Mouse (Mus musculus) liver, embryonic 15.5 days (tissue): ENCODE results near the gene Borcs5. TPM values are rescaled to one million over a fixed set of nuclear protein-coding genes. Genes with fewer than 3 reads are reported as not detected.
A peak's percentile ranks its signal among the peaks of the same experiment; 100 is the strongest.
"Not testable (repeated sequence)": the region's sequence is repeated elsewhere in the genome, so short reads cannot be mapped to it uniquely, and the experiment has no call there.

ENCODE experiments used
- ATAC-seq: fragments of 200-750 bp; cut with Nextera tagmentation; 2 replicates; pipeline ENCODE4 v1.8.0; 2017; ENCODE audit warnings: moderate number of reproducible peaks, mild to moderate bottlenecking, moderate library complexity; ENCODE audit not compliant: insufficient read depth
- H3K27ac ChIP-seq: fragments of 300-500 bp; sonication (generic); replicated peaks from 2 replicates; pipeline ENCODE4 v1.5.1; 2015; ENCODE audit warnings: mild to moderate bottlenecking, inconsistent platforms
- H3K27me3 ChIP-seq: fragments of 300-500 bp; sonication (generic); 2 replicates; pipeline ENCODE4 v1.6.1; 2015; ENCODE audit warnings: mild to moderate bottlenecking, inconsistent platforms
- H3K36me3 ChIP-seq: fragments of 300-500 bp; sonication (generic); replicated peaks from 2 replicates; pipeline ENCODE4 v1.6.1; 2015; ENCODE audit warnings: moderate library complexity, mild to moderate bottlenecking, inconsistent platforms
- H3K4me1 ChIP-seq: fragments of 300-500 bp; sonication (generic); replicated peaks from 2 replicates; pipeline ENCODE4 v1.6.1; 2015; ENCODE audit warnings: inconsistent platforms
- H3K4me2 ChIP-seq: fragments of 300-500 bp; sonication (generic); 2 replicates; pipeline ENCODE4 v1.6.1; 2015; ENCODE audit warnings: moderate library complexity, mild to moderate bottlenecking, inconsistent platforms
- H3K4me3 ChIP-seq: fragments of 300-500 bp; sonication (generic); replicated peaks from 2 replicates; pipeline ENCODE4 v1.5.1; 2015; ENCODE audit warnings: mild to moderate bottlenecking, inconsistent platforms
- H3K9ac ChIP-seq: fragments of 300-500 bp; sonication (generic); 2 replicates; pipeline ENCODE4 v1.6.1; 2015; ENCODE audit warnings: moderate library complexity, mild to moderate bottlenecking, inconsistent platforms
- H3K9me3 ChIP-seq: fragments of 300-500 bp; sonication (generic); replicated peaks from 2 replicates; pipeline ENCODE4 v1.6.1; 2016; ENCODE audit warnings: inconsistent platforms
- WGBS: fragments of 180-500 bp; shearing (Covaris S2); methylation state at CpG from one replicate; pipeline ENCODE4 v1.1.7; 2015; ENCODE audit warnings: mixed read lengths; ENCODE audit not compliant: insufficient replicate concordance; 5-methylcytosine and 5-hydroxymethylcytosine counted together
- polyA plus RNA-seq: library from polyadenylated mRNA; unstranded; fragments of >200 nt; fragmentation: Nextera tagmentation; extraction: Ambion mirVana; gene quantifications from 2 replicates; pipeline ENCODE4 v1.2.1, GENCODE M21; 2015

The Borcs5 gene
- polyA plus RNA-seq, 1 experiment from 2014 or later, result 8.6 TPM

- H3K9me3 ChIP-seq, result no peaks in the 10 kb centered on the region
- peaks cover 4% of the 10 kb centered on the region; the same call in 1 of the 2 replicates for H3K4me1 ChIP-seq
- H3K36me3 ChIP-seq, result peaks cover 5% of the 10 kb centered on the region; the same call in 1 of the 2 replicates
- H3K4me3 ChIP-seq, result no peak overlapping the region
- H3K9ac ChIP-seq, result no peak overlapping the region
- H3K4me2 ChIP-seq, result no peak overlapping the region
- no peak for ATAC-seq
- WGBS, result 69% methylated on average over 5 of the region's 5 CpGs
- no peaks in the 10 kb centered on the region for H3K27me3 ChIP-seq
- H3K27ac ChIP-seq, result no peak overlapping the region
These were observed 8.3 kb downstream of the Borcs5 start for GRCm38 (mm10) chr6:134647621-134648020.

DNA sequence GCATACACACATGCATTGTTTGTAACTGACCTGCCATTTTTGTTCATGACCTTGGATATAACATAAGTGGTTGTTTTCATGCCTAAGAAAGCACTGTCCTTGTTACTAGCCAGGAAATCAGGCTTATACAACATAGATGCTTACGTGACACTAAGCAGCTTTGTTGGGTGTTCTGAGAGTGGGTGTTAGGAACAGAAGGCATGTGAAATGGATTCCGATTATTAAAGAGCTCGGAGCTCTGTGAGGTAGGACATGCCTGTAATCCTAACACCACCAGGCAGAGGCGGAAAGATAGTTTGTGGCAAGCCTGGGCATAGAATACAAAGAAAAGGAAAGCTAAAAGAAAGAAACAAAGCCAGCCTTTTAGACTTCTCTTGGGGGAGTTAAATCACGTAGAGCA is 9.0 kb downstream of the Borcs5 start:
- 81% methylated on average over 5 of the region's 5 CpGs for WGBS
- Histone ChIP-seq H3K27ac (no peak overlapping the region), H3K9ac (no peak overlapping the region), H3K4me3 (no peak overlapping the region), H3K9me3 (no peaks in the 10 kb centered on the region), H3K27me3 (no peaks in the 10 kb centered on the region), H3K36me3 (peaks cover 5% of the 10 kb centered on the region; the same call in 1 of the 2 replicates), H3K4me2 (no peak overlapping the region), H3K4me1 (0 out of 2 replicates have a peak, but pooled peaks cover 3% of the 10 kb centered on the region)
- no peak for ATAC-seq

- no peaks in the 10 kb centered on the region for H3K9me3 ChIP-seq
- H3K27ac ChIP-seq, result no peak overlapping the region
- no peak overlapping the region for H3K4me2 ChIP-seq
These were observed 17.2 kb downstream of the Borcs5 start for GRCm38 (mm10) chr6:134656527-134656926.

DNA sequence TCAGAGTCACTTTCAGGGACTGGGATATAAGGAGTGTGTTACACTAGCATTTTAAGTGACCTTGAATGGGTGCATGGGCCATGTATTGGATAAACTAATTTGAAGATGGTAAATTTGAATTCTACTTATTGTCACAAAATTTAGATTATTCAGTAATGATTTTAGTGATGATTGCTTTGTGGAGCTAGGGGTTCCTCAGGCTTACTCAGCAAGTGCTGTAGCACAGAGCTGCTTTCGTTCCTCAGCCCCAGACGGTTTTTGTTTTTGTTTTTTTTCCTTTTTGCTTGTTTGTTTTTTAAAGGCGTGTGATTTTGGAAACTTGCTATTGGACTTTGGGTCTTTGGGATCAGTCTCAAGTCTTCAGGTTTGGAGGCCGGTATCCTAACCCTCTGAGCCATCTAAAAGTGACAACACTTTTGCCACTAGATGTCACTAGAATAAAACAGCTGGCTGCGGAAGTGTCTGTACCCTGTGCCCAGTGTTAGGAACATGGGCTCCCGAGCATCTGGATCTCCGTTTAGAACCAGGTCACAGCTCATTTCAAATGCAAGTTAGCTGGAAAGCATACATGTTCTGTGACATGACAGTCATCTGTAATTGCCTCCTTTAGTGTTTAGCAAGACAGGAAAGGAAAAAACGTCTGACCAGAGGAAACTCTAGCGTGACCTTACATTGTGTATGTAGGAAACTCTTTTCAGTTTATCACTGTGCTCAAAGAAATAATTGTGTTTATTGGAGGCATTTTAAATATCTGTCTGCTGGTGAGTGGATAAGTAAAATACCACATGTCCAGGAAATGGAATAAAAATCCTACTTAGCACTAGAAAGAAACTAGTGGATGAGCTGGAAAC is 20.0 kb downstream of the Borcs5 start:
- Histone ChIP-seq H3K4me1 (peaks cover 28% of the 10 kb centered on the region), H3K4me3 (no peak overlapping the region), H3K36me3 (no peaks in the 10 kb centered on the region), H3K27me3 (no peaks in the 10 kb centered on the region), H3K9me3 (no peaks in the 10 kb centered on the region), H3K4me2 (no peak overlapping the region), H3K27ac (no peak overlapping the region), H3K9ac (no peak overlapping the region)
- ATAC-seq, result peak; percentile 56; the same call in 1 of the 2 replicates
- 18% methylated on average over 9 of the region's 9 CpGs for WGBS

More at GRCm38 (mm10) chr6:134656527-134656926, 17.2 kb downstream of the Borcs5 start:
- WGBS, result 64% methylated on average over 4 of the region's 4 CpGs
- H3K4me1 ChIP-seq, result peaks cover 18% of the 10 kb centered on the region
- H3K9ac ChIP-seq, result no peak overlapping the region
- no peak overlapping the region for H3K4me3 ChIP-seq
- no peak for ATAC-seq
- no peaks in the 10 kb centered on the region for H3K36me3 ChIP-seq
- H3K27me3 ChIP-seq, result no peaks in the 10 kb centered on the region

GRCm38 (mm10) chr6:134660714-134661406 is 21.6 kb downstream of the Borcs5 start:
- H3K9me3 ChIP-seq, result no peaks in the 10 kb centered on the region
- no peak overlapping the region for H3K27ac ChIP-seq
- ATAC-seq, result no peak
- no peaks in the 10 kb centered on the region for H3K36me3 ChIP-seq
- H3K9ac ChIP-seq, result no peak overlapping the region
- 31% methylated on average over 8 of the region's 8 CpGs for WGBS
- H3K27me3 ChIP-seq, result no peaks in the 10 kb centered on the region
- H3K4me1 ChIP-seq, result peaks cover 35% of the 10 kb centered on the region
- H3K4me2 ChIP-seq, result no peak overlapping the region
- no peak overlapping the region for H3K4me3 ChIP-seq

DNA sequence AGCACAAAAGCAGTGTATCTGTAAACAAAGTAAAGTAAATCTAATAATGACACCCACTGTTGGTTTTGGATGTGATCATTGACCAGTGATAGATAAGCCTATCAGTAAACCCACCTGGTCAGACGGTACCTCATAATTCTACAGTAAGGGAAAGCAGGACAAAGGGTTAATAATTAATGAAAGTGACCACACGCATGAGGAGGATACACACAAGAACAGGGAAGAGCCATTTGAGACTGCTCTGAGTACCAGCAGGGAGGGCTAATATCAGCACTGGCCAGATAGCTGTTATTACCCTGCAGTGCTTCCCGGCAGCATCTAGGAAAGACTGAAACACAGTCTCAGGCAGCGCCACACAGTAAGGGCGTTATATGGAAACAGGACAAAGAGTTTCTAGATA is 25.3 kb downstream of the Borcs5 start:
- Histone ChIP-seq H3K4me3 (no peak overlapping the region), H3K4me2 (peak overlapping the region; percentile 23; the same call in 1 of the 2 replicates), H3K27ac (peak overlapping the region; percentile 51)

DNA sequence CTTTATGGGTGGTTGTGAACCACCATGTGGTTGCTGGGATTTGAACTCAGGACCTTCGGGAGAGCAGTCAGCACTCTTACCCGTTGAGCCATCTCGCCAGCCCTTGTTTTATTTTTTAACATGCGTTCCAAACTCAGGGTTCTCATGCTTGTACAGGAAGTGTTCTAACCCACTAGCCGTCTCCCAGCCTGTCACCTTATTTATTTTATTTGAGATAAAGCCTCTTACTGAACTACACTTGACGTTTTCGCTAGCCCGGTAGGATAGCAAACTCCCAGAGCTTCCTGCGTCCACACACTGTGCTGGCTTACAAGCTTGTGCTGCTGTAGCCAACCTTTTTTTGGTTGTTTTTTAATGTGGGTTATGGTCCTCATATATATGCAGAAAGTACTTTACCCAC is 26.5 kb downstream of the Borcs5 start:
- H3K4me1 ChIP-seq, result peaks cover 42% of the 10 kb centered on the region
- no peaks in the 10 kb centered on the region for H3K36me3 ChIP-seq
- no peaks in the 10 kb centered on the region for H3K9me3 ChIP-seq
- 63% methylated on average over 9 of the region's 9 CpGs for WGBS
- H3K27me3 ChIP-seq, result no peaks in the 10 kb centered on the region
- no peak overlapping the region for H3K4me2 ChIP-seq
- ATAC-seq, result no peak
- H3K4me3 ChIP-seq, result no peak overlapping the region
- H3K9ac ChIP-seq, result no peak overlapping the region
- no peak overlapping the region for H3K27ac ChIP-seq

More for the DNA sequence above, 25.3 kb downstream of the Borcs5 start:
- Histone ChIP-seq H3K4me1 (peaks cover 48% of the 10 kb centered on the region), H3K27me3 (no peaks in the 10 kb centered on the region), H3K36me3 (no peaks in the 10 kb centered on the region), H3K9me3 (no peaks in the 10 kb centered on the region), H3K9ac (no peak overlapping the region)
- ATAC-seq, result peak; percentile 77
- 17% methylated on average over 5 of the region's 5 CpGs for WGBS

GRCm38 (mm10) chr6:134668519-134668918 is 29.2 kb downstream of the Borcs5 start:
- H3K27ac ChIP-seq, result no peak overlapping the region
- H3K36me3 ChIP-seq, result no peaks in the 10 kb centered on the region
- no peak overlapping the region for H3K4me3 ChIP-seq
- 21% methylated on average over 2 of the region's 2 CpGs for WGBS
- no peak for ATAC-seq
- peaks cover 40% of the 10 kb centered on the region for H3K4me1 ChIP-seq
- H3K9ac ChIP-seq, result no peak overlapping the region
- H3K9me3 ChIP-seq, result no peaks in the 10 kb centered on the region
- no peak overlapping the region for H3K4me2 ChIP-seq
- H3K27me3 ChIP-seq, result no peaks in the 10 kb centered on the region

DNA sequence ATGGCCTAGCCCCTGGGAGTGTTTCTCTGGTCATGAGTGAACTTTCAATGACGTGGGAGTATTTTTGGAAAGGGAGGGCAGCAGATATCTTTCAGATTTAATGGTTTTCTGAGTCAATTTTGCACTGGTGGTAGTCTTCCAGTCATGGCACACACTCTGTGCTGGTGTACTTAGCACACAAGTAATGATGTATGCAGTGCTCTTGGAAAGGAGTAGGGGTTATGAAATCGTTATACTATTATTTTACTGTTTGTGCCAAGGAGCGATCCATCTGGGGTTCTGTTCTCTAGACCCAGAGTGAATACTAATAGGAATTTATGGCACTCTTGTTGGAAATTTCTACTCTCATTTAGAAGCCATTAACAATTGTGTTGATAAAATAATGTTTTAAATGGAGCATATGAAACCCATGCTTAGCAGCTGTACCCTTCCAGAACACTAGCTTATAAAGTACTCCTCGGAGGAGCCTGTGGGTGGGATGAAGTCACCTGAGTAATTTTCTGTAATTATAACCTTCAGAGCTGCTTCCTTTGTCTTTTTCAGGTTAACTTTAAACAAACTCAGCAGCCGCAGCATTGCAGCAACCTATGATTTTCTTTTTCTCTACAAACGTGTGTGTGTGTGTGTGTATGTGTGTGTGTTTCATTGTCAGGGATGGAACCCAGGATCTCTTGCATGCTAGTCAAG is 30.0 kb downstream of the Borcs5 start:
- Histone ChIP-seq H3K27ac (no peak overlapping the region), H3K4me2 (no peak overlapping the region; the same call in 1 of the 2 replicates), H3K4me1 (peaks cover 34% of the 10 kb centered on the region), H3K27me3 (no peaks in the 10 kb centered on the region), H3K36me3 (no peaks in the 10 kb centered on the region), H3K9me3 (no peaks in the 10 kb centered on the region), H3K4me3 (no peak overlapping the region), H3K9ac (no peak overlapping the region)
- WGBS, result 56% methylated on average over 6 of the region's 6 CpGs
- ATAC-seq, result no peak

- Histone ChIP-seq H3K4me3 (no peak overlapping the region), H3K4me2 (no peak overlapping the region), H3K36me3 (no peaks in the 10 kb centered on the region), H3K27ac (no peak overlapping the region), H3K9me3 (no peaks in the 10 kb centered on the region), H3K27me3 (no peaks in the 10 kb centered on the region), H3K9ac (no peak overlapping the region), H3K4me1 (peaks cover 27% of the 10 kb centered on the region)
- WGBS, result 47% methylated on average over 4 of the region's 4 CpGs
- ATAC-seq, result no peak
These were observed 31.6 kb downstream of the Borcs5 start for GRCm38 (mm10) chr6:134670881-134671411.

DNA sequence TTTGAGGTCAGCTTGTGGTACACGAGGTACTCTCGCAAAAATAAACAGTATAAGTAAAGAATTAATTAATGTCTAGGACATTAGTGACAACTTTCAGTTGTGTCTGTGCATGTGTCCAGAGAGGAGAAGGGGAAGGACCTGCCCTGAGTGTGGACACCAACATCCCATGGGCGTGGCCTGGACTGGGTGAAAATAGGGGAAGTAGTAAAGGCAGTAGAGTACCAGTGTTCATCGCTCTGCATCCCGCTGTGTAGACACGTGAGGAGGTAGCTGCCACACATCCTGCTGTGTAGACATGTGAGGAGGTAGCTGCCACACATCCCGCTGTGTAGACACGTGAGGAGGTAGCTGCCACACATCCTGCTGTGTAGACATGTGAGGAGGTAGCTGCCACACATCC is 34.4 kb downstream of the Borcs5 start:
- H3K27me3 ChIP-seq, ATAC-seq: not testable (repeated sequence)

More for the DNA sequence above, 34.4 kb downstream of the Borcs5 start:
- H3K4me2 ChIP-seq, H3K9ac ChIP-seq, H3K27ac ChIP-seq, H3K36me3 ChIP-seq, H3K9me3 ChIP-seq, H3K4me3 ChIP-seq: not testable (repeated sequence)
- 43% methylated on average over 8 of the region's 8 CpGs for WGBS
- peaks cover 27% of the 10 kb centered on the region for H3K4me1 ChIP-seq
